8 mouse cellular contexts compared by ENCODE assay signal in the genomic region with DNA sequence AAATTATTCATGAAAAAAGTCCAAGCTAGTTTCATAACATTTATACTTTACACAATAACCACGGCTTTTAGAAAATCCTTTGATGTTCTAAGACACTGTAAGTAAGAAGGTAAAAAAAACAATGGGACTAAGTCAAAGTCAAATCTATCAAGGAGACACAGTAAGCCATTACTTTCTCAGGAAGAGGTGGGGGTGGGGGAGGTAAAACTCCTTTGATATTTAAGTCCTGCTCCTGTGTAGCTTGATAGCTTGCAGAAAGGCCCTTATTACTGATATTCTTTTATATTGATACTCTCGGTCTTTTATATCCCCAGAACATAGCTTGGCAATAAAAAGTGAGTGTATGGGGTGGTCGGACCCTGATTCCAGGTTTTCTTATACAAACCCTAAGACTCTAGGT. TPM values are rescaled to one million over a fixed set of nuclear protein-coding genes. Genes with fewer than 3 reads are reported as not detected.
DNase-seq lines count a peak whose midpoint lies in the region; ATAC-seq and TF ChIP-seq lines count a peak whose summit lies in the region.

No protein-coding gene starts in this region.

- H3K27me3 ChIP-seq in heart, embryonic 12.5 days (replicated peaks) = no peaks in the 10 kb centered on the region
- H3K27me3 ChIP-seq in forebrain, postnatal 0 days (ENCODE audit: insufficient read depth, low read length) = no peaks in the 10 kb centered on the region
- no peaks in the 10 kb centered on the region for H3K27me3 ChIP-seq in liver, postnatal 0 days (ENCODE audit: insufficient read depth, low read length)

- H3K4me2 ChIP-seq in heart, embryonic 12.5 days = peak overlapping the region; percentile 69
- peak overlapping the region; percentile 64 for H3K4me2 ChIP-seq in forebrain, postnatal 0 days (ENCODE audit: low read depth)
- H3K4me2 ChIP-seq in liver, postnatal 0 days (ENCODE audit: low read depth, low read length) = peak overlapping the region; percentile 65

- peak overlapping the region; percentile 19; the same call in 1 of the 2 replicates for H3K27ac ChIP-seq in heart, embryonic 12.5 days (ENCODE audit: poor library complexity, severe bottlenecking)
- peak overlapping the region; percentile 80 for H3K27ac ChIP-seq in forebrain, postnatal 0 days (ENCODE audit: low read depth, low read length)
- no peak overlapping the region; the same call in 1 of the 2 replicates for H3K27ac ChIP-seq in liver, postnatal 0 days (ENCODE audit: low read depth)

- peak overlapping the region; percentile 58 for H3K4me3 ChIP-seq in heart, embryonic 12.5 days
- peak overlapping the region; percentile 66 for H3K4me3 ChIP-seq in forebrain, postnatal 0 days (ENCODE audit: low read depth, low read length)
- H3K4me3 ChIP-seq in liver, postnatal 0 days (ENCODE audit: low read depth, low read length) = peak overlapping the region; percentile 50

- H3K36me3 ChIP-seq in heart, embryonic 12.5 days = peaks cover 4% of the 10 kb centered on the region; the same call in 1 of the 2 replicates
- H3K36me3 ChIP-seq in forebrain, postnatal 0 days (ENCODE audit: insufficient read depth) = 0 out of 2 replicates have a peak, but pooled peaks cover 3% of the 10 kb centered on the region
- peaks cover 4% of the 10 kb centered on the region for H3K36me3 ChIP-seq in liver, postnatal 0 days (replicated peaks; ENCODE audit: insufficient read depth, low read length)

- no peak for DNase-seq in heart, postnatal 36 days
- DNase-seq in ES-CJ7 (ENCODE audit: low read depth, low spot score) = peak; percentile 60
- DNase-seq in forebrain, postnatal 0 days = no peak
- no peak for DNase-seq in liver, postnatal 0 days
- no peak for DNase-seq in ovary, postnatal 36 days (ENCODE audit: low spot score)
- no peak for DNase-seq in right cerebral cortex, adult 2 months (ENCODE audit: low spot score in 2 of 2)
- DNase-seq in ovary, adult 18-20 months (ENCODE audit: low spot score) = no peak

- no peaks in the 10 kb centered on the region for H3K9me3 ChIP-seq in heart, embryonic 12.5 days (replicated peaks)
- no peaks in the 10 kb centered on the region for H3K9me3 ChIP-seq in forebrain, postnatal 0 days (ENCODE audit: low read length)
- no peaks in the 10 kb centered on the region for H3K9me3 ChIP-seq in liver, postnatal 0 days (ENCODE audit: low read length)

- no peak for TF ChIP-seq CTCF in forebrain, postnatal 0 days (IDR thresholded peaks at IDR 0.05; ENCODE audit: low read depth)
- TF ChIP-seq CTCF in liver, postnatal 0 days (IDR thresholded peaks at IDR 0.05; ENCODE audit: low read depth) = no peak

- 50% methylated on average over 3 of the region's 3 CpGs for WGBS in heart, embryonic 12.5 days
- 39% methylated on average over 3 of the region's 3 CpGs for WGBS in forebrain, postnatal 0 days
- WGBS in liver, postnatal 0 days (ENCODE audit: insufficient replicate concordance) = 63% methylated on average over 3 of the region's 3 CpGs

- H3K9ac ChIP-seq in heart, embryonic 12.5 days = peak overlapping the region; percentile 54
- H3K9ac ChIP-seq in forebrain, postnatal 0 days = peak overlapping the region; percentile 81
- H3K9ac ChIP-seq in liver, postnatal 0 days (replicated peaks) = 0 out of 2 replicates have a peak overlapping the region, but pooled peaks have one; percentile 3

- TF ChIP-seq EP300 in liver, postnatal 0 days (IDR thresholded peaks at IDR 0.05; ENCODE audit: low read depth) = no peak

- intact Hi-C loops in heart, postnatal 36 days (cut with DNase I) = no loop called here

- 0 out of 2 replicates have a peak, but pooled peaks cover 5% of the 10 kb centered on the region for H3K4me1 ChIP-seq in heart, embryonic 12.5 days (replicated peaks)
- peaks cover 6% of the 10 kb centered on the region for H3K4me1 ChIP-seq in forebrain, postnatal 0 days (ENCODE audit: insufficient read depth)
- H3K4me1 ChIP-seq in liver, postnatal 0 days (ENCODE audit: insufficient read depth) = peaks cover 6% of the 10 kb centered on the region; the same call in 1 of the 2 replicates

- no peak; the same call in 1 of the 2 replicates for ATAC-seq in heart, embryonic 12.5 days (ENCODE audit: insufficient number of reproducible peaks, low FRiP score)
- ATAC-seq in forebrain, postnatal 0 days = no peak
- ATAC-seq in liver, postnatal 0 days = no peak

RNA-seq across cellular contexts. Expression of gene Mlh3, which starts 0.6 kb away (rescaled TPM):
- 7.3 and 7.9 TPM in 2 replicates for polyA plus RNA-seq in heart, embryonic 12.5 days (2016; fragmentation: Nextera tagmentation; extraction: Ambion mirVana)
- 1 to 10 TPM; 7.5 to 8.7 TPM for total RNA-seq in heart, postnatal 36 days (2021)
- total RNA-seq in forebrain, postnatal 0 days (2014; rRNA removed) = 9.2 and 10.5 TPM in 2 replicates
- polyA plus RNA-seq in forebrain, postnatal 0 days (2015; fragmentation: Nextera tagmentation; extraction: Ambion mirVana) = 4.3 and 5.8 TPM in 2 replicates
- 1.4 and 1.6 TPM in 2 replicates for polyA plus RNA-seq in liver, postnatal 0 days (2015; fragmentation: Nextera tagmentation; extraction: Ambion mirVana)

RNA-seq across cellular contexts. Expression of gene Acyp1, which starts 18.4 kb away (rescaled TPM):
- 70.0 and 75.1 TPM in 2 replicates for polyA plus RNA-seq in heart, embryonic 12.5 days (2016; fragmentation: Nextera tagmentation; extraction: Ambion mirVana)
- total RNA-seq in heart, postnatal 36 days (2021) = 10 to 100 TPM; 15.9 to 22.1 TPM
- 24.5 and 39.6 TPM in 2 replicates for total RNA-seq in forebrain, postnatal 0 days (2014; rRNA removed)
- polyA plus RNA-seq in forebrain, postnatal 0 days (2015; fragmentation: Nextera tagmentation; extraction: Ambion mirVana) = 44.4 and 50.7 TPM in 2 replicates
- polyA plus RNA-seq in liver, postnatal 0 days (2015; fragmentation: Nextera tagmentation; extraction: Ambion mirVana) = 27.8 and 29.9 TPM in 2 replicates

RNA-seq across cellular contexts. Expression of gene Zc2hc1c, which starts 18.6 kb away (rescaled TPM):
- 0.81 and 0.96 TPM in 2 replicates for polyA plus RNA-seq in heart, embryonic 12.5 days (2016; fragmentation: Nextera tagmentation; extraction: Ambion mirVana)
- total RNA-seq in heart, postnatal 36 days (2021) = 1 to 10 TPM; 2.3 to 2.9 TPM
- total RNA-seq in forebrain, postnatal 0 days (2014; rRNA removed) = 0.69 and 1.3 TPM in 2 replicates
- 0.75 and 1.1 TPM in 2 replicates for polyA plus RNA-seq in forebrain, postnatal 0 days (2015; fragmentation: Nextera tagmentation; extraction: Ambion mirVana)
- 0.12 and 0.22 TPM in 2 replicates for polyA plus RNA-seq in liver, postnatal 0 days (2015; fragmentation: Nextera tagmentation; extraction: Ambion mirVana)

RNA-seq across cellular contexts. Expression of gene Eif2b2, which starts 50.5 kb away (rescaled TPM):
- polyA plus RNA-seq in heart, embryonic 12.5 days (2016; fragmentation: Nextera tagmentation; extraction: Ambion mirVana) = 49.0 and 51.3 TPM in 2 replicates
- total RNA-seq in heart, postnatal 36 days (2021) = 10 to 100 TPM; 42.7 to 47.7 TPM
- total RNA-seq in forebrain, postnatal 0 days (2014; rRNA removed) = 65.5 and 69.0 TPM in 2 replicates
- polyA plus RNA-seq in forebrain, postnatal 0 days (2015; fragmentation: Nextera tagmentation; extraction: Ambion mirVana) = 78.3 and 86.9 TPM in 2 replicates
- polyA plus RNA-seq in liver, postnatal 0 days (2015; fragmentation: Nextera tagmentation; extraction: Ambion mirVana) = 21.7 and 24.6 TPM in 2 replicates

Comparison
In these comparisons a context has a peak if more than half of its experiments do, and no peak if none do; other contexts are left out.
1. H3K9ac ChIP-seq: peak in every context shown above with its lines; median percentile 81 in forebrain, postnatal 0 days; 54 in heart, embryonic 12.5 days; 3 in liver, postnatal 0 days.